Mouse (Mus musculus) liver, postnatal 0 days (tissue): Measurements from ENCODE around the gene Nobox.
A peak's percentile ranks its signal among the peaks of the same experiment; 100 is the strongest.

Source experiments
- CTCF ChIP-seq: sonication (generic); IDR thresholded peaks from 2 replicates; pipeline ENCODE4 v1.5.1; 2016; ENCODE audit warnings: antibody characterized with exemption, low read depth
- EP300 ChIP-seq: IDR thresholded peaks from 2 replicates; pipeline ENCODE4 v1.6.1; 2016; ENCODE audit warnings: antibody characterized with exemption, low read depth, mild to moderate bottlenecking

GRCm38 (mm10) chr6:43296798-43297507, 12.4 kb downstream of the Nobox start:
- peak; percentile 64 for TF ChIP-seq CTCF
- TF ChIP-seq EP300 = no peak
